ENCODE assay signal across 8 mouse cellular contexts in the genomic region with DNA sequence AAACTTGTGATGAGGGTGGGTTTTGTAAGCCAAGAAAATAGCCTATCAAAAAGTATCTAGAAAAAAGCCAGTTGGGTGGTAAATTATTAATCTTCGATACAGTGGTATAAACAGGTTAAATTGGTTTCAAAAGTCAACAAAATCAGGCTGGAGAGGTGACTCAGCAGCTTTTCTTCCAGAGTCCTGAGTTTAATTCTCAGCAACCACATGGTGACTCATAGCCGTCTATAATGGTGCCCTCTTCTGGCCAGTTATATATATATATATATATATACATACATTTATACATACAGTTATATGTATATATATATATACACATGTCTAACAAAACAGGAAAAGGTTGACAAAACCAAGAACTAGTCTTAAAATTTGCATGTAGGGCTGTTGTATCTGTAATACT. TPM values are rescaled to one million over a fixed set of nuclear protein-coding genes. Genes with fewer than 3 reads are reported as not detected.
DNase-seq lines count a peak whose midpoint lies in the region; ATAC-seq and TF ChIP-seq lines count a peak whose summit lies in the region.

No protein-coding gene starts in this region.

- H3K4me3 ChIP-seq in limb, embryonic 14.5 days (replicated peaks; ENCODE audit: low read length): no peak overlapping the region
- no peak overlapping the region for H3K4me3 ChIP-seq in limb, embryonic 10.5 days

- TF ChIP-seq POLR2A in limb, embryonic 14.5 days (IDR thresholded peaks at IDR 0.05; ENCODE audit: borderline replicate concordance, extremely low read depth, insufficient read depth, insufficient read length): no peak

- H3K4me2 ChIP-seq in limb, embryonic 14.5 days (replicated peaks; ENCODE audit: low read depth, low read length, severe bottlenecking): no peak overlapping the region

- ATAC-seq in limb, embryonic 14.5 days (ENCODE audit: low FRiP score, low read depth): peak; percentile 32; the same call in 1 of the 2 replicates
- ATAC-seq in inflammation-experienced regulatory T-cells, adult 6 months: peak; percentile 71

- no peaks in the 10 kb centered on the region for H3K4me1 ChIP-seq in limb, embryonic 14.5 days (ENCODE audit: control insufficient read depth, insufficient read depth, low read length)
- H3K4me1 ChIP-seq in limb, embryonic 10.5 days: no peaks in the 10 kb centered on the region

- peak; percentile 45 for DNase-seq in limb, embryonic 14.5 days (ENCODE audit: low spot score)
- DNase-seq in limb, embryonic 10.5 days (ENCODE audit: low spot score): no peak
- peak; percentile 50 for DNase-seq in MEL-GATA-1-ER (ENCODE audit: extremely low read depth, low read depth)
- DNase-seq in lung, postnatal 36 days: peak; percentile 54
- no peak for DNase-seq in frontal cortex, postnatal 14 days (ENCODE audit: low spot score in 2 of 2)
- DNase-seq in left cerebral cortex, postnatal 4 days: no peak
- no peak for DNase-seq in spleen, adult 18-20 months

- H3K9ac ChIP-seq in limb, embryonic 14.5 days (ENCODE audit: low read depth, low read length, severe bottlenecking): no peak overlapping the region

- intact Hi-C loops in left cerebral cortex, postnatal 4 days (cut with DNase I): no loop called here

- H3K27ac ChIP-seq in limb, embryonic 14.5 days (replicated peaks; ENCODE audit: low read depth, low read length): no peak overlapping the region
- no peak overlapping the region for H3K27ac ChIP-seq in limb, embryonic 10.5 days

- 57% methylated on average over 2 of the region's 2 CpGs for WGBS in limb, embryonic 14.5 days
- 78% methylated on average over 2 of the region's 2 CpGs for WGBS in limb, embryonic 10.5 days

- no peaks in the 10 kb centered on the region for H3K27me3 ChIP-seq in limb, embryonic 14.5 days (ENCODE audit: control insufficient read depth, insufficient read depth, low read length)
- H3K27me3 ChIP-seq in limb, embryonic 10.5 days (ENCODE audit: low read depth, poor library complexity, severe bottlenecking): no peaks in the 10 kb centered on the region

- H3K9me3 ChIP-seq in limb, embryonic 14.5 days (ENCODE audit: control insufficient read depth, low read length): no peaks in the 10 kb centered on the region
- H3K9me3 ChIP-seq in limb, embryonic 10.5 days (replicated peaks): no peaks in the 10 kb centered on the region

- peaks cover 54% of the 10 kb centered on the region for H3K36me3 ChIP-seq in limb, embryonic 14.5 days (ENCODE audit: control insufficient read depth, insufficient read depth, low read length)
- peaks cover 69% of the 10 kb centered on the region for H3K36me3 ChIP-seq in limb, embryonic 10.5 days

RNA-seq across cellular contexts. Expression of a gene that starts 27.3 kb away (rescaled TPM):
- polyA plus RNA-seq in limb, embryonic 14.5 days (2012; rRNA removed): 7.2 and 17.5 TPM in 2 replicates
- 23.8 and 26.0 TPM in 2 replicates for polyA plus RNA-seq in limb, embryonic 14.5 days (2014; fragmentation: Nextera tagmentation; extraction: Ambion mirVana)
- 3.0 and 3.1 TPM in 2 replicates for polyA plus RNA-seq in limb, embryonic 10.5 days (2016; fragmentation: Nextera tagmentation; extraction: Ambion mirVana)
- polyA plus RNA-seq in inflammation-experienced regulatory T-cells, adult 6 months (2017; shearing (Covaris generic)): 1 to 10 TPM; 1.3 to 5.6 (median 2.8) TPM
- 1 to 10 TPM; 2.4 to 6.0 TPM for total RNA-seq in left cerebral cortex, postnatal 4 days (2021)

RNA-seq across cellular contexts. Expression of a gene that starts 28.6 kb away (rescaled TPM):
- 206 and 232 TPM in 2 replicates for polyA plus RNA-seq in limb, embryonic 14.5 days (2012; rRNA removed)
- 223 and 243 TPM in 2 replicates for polyA plus RNA-seq in limb, embryonic 14.5 days (2014; fragmentation: Nextera tagmentation; extraction: Ambion mirVana)
- 412 and 467 TPM in 2 replicates for polyA plus RNA-seq in limb, embryonic 10.5 days (2016; fragmentation: Nextera tagmentation; extraction: Ambion mirVana)
- 100 to 1,000 TPM; 197 to 282 (median 262) TPM for polyA plus RNA-seq in inflammation-experienced regulatory T-cells, adult 6 months (2017; shearing (Covaris generic))
- 100 to 1,000 TPM; 216 to 229 TPM for total RNA-seq in left cerebral cortex, postnatal 4 days (2021)

RNA-seq across cellular contexts. Expression of a gene that starts 28.7 kb away (rescaled TPM):
- polyA plus RNA-seq in limb, embryonic 14.5 days (2012; rRNA removed): 15.3 and 19.2 TPM in 2 replicates
- polyA plus RNA-seq in limb, embryonic 14.5 days (2014; fragmentation: Nextera tagmentation; extraction: Ambion mirVana): 31.6 and 32.9 TPM in 2 replicates
- polyA plus RNA-seq in limb, embryonic 10.5 days (2016; fragmentation: Nextera tagmentation; extraction: Ambion mirVana): 14.0 and 20.7 TPM in 2 replicates
- polyA plus RNA-seq in inflammation-experienced regulatory T-cells, adult 6 months (2017; shearing (Covaris generic)): 1 to 10 TPM; 4.6 to 6.1 (median 5.8) TPM
- total RNA-seq in left cerebral cortex, postnatal 4 days (2021): 10 to 100 TPM; 38.4 to 42.9 TPM

Comparison
In these comparisons a context has a peak if more than half of its experiments do, and no peak if none do; other contexts are left out.
1. DNase-seq: peak in limb, embryonic 14.5 days (single experiment), MEL-GATA-1-ER (single experiment) and lung, postnatal 36 days (single experiment); none in limb, embryonic 10.5 days (single experiment), frontal cortex, postnatal 14 days (0 of 2), left cerebral cortex, postnatal 4 days (single experiment) and spleen, adult 18-20 months (0 of 2).